Mouse (Mus musculus): ENCODE measurements around the gene Csf1. TPM values are rescaled to one million over a fixed set of nuclear protein-coding genes. Genes with fewer than 3 reads are reported as not detected.
A peak's percentile ranks its signal among the peaks of the same experiment; 100 is the strongest.

Gene Csf1
- total RNA-seq, 2 experiments from 2014 or later = 25.5 to 25.8 TPM

GRCm38 (mm10) chr3:107781304-107781703, 21.0 kb upstream of the Csf1 start:
- DNase-seq = peak in 1 of 2 experiments; percentile 53

- no peak for DNase-seq
Observed at GRCm38 (mm10) chr3:107778016-107778415, 17.7 kb upstream of the Csf1 start.

- no peak for DNase-seq
Observed at GRCm38 (mm10) chr3:107776295-107776694, 16.0 kb upstream of the Csf1 start.

- DNase-seq = no peak
Observed at GRCm38 (mm10) chr3:107775736-107776135, 15.5 kb upstream of the Csf1 start.

GRCm38 (mm10) chr3:107775056-107775455, 14.8 kb upstream of the Csf1 start:
- DNase-seq = no peak

- DNase-seq = no peak
Observed at GRCm38 (mm10) chr3:107772860-107773259, 12.6 kb upstream of the Csf1 start.

GRCm38 (mm10) chr3:107769692-107770091, 9.4 kb upstream of the Csf1 start:
- DNase-seq = no peak

GRCm38 (mm10) chr3:107768104-107768989, 8.1 kb upstream of the Csf1 start:
- peak; percentile 47 to 52 for DNase-seq

- DNase-seq = peak in 1 of 2 experiments; percentile 59
Observed at GRCm38 (mm10) chr3:107766804-107767203, 6.5 kb upstream of the Csf1 start.

GRCm38 (mm10) chr3:107765979-107766378, 5.7 kb upstream of the Csf1 start:
- DNase-seq = no peak

- no peak for DNase-seq
Observed at GRCm38 (mm10) chr3:107763552-107763951, 3.3 kb upstream of the Csf1 start.

- no peak for DNase-seq
Observed at GRCm38 (mm10) chr3:107761446-107761845, 1.2 kb upstream of the Csf1 start.

GRCm38 (mm10) chr3:107760771-107761170, 502 bp upstream of the Csf1 start:
- no peak for DNase-seq

GRCm38 (mm10) chr3:107758638-107759037, 1.6 kb downstream of the Csf1 start:
- peak; percentile 71 to 76 for DNase-seq

- peak in 1 of 2 experiments; percentile 28 for DNase-seq
Observed at GRCm38 (mm10) chr3:107758176-107758575, 2.1 kb downstream of the Csf1 start.

- peak; percentile 36 to 51 for DNase-seq
Observed at GRCm38 (mm10) chr3:107757365-107758129, 2.7 kb downstream of the Csf1 start.

GRCm38 (mm10) chr3:107756481-107756866, 3.8 kb downstream of the Csf1 start:
- peak; percentile 52 to 61 for DNase-seq

- peak; percentile 26 to 36 for DNase-seq
Observed at GRCm38 (mm10) chr3:107755702-107756480, 4.4 kb downstream of the Csf1 start.

GRCm38 (mm10) chr3:107754632-107755031, 5.6 kb downstream of the Csf1 start:
- DNase-seq = peak; percentile 68 to 80

GRCm38 (mm10) chr3:107751607-107752006, 8.7 kb downstream of the Csf1 start:
- DNase-seq = no peak

GRCm38 (mm10) chr3:107750775-107751540, 9.3 kb downstream of the Csf1 start:
- peak; percentile 41 to 58 for DNase-seq

Data from heart, adult 18-20 months (tissue).